Mouse (Mus musculus): ENCODE results near the gene Whrn. TPM values are rescaled to one million over a fixed set of nuclear protein-coding genes. Genes with fewer than 3 reads are reported as not detected.

Whrn gene
- polyA plus RNA-seq, 1 experiment from 2014 or later = 3.8 TPM

DNA sequence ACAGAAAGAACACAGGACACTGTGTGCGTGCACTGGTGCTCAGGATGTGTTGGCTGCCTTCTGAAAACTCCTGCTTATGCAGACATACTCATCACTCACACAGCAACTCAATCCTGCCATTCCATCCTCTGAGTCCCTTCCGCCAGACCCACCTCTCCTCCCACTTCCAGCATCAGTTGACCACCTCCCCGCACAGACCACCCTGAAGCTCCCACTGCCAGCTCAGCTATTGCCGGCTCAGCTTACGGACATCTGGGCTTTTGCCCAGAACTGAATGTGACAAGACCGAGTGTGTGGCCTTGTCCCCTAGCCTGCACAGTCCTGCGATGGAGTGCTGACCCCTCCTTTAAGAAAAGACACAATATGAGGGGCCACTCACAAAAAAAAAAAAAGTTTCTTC, 55.5 kb downstream of the Whrn start:
- Histone ChIP-seq H3K9me3 (replicated peaks; ENCODE audit: control insufficient read depth, low read length) (no peaks in the 10 kb centered on the region), H3K36me3 (replicated peaks; ENCODE audit: control insufficient read depth, insufficient read depth, low read depth, low read length) (no peaks in the 10 kb centered on the region), H3K4me3 (ENCODE audit: low read depth, low read length) (no peak overlapping the region), H3K9ac (replicated peaks; ENCODE audit: low read length) (no peak overlapping the region), H3K27ac (replicated peaks; ENCODE audit: low read depth, low read length) (no peak overlapping the region), H3K4me1 (ENCODE audit: control insufficient read depth, insufficient read depth, low read length) (peaks cover 6% of the 10 kb centered on the region), H3K4me2 (ENCODE audit: low read depth, low read length) (no peak overlapping the region), H3K27me3 (ENCODE audit: control insufficient read depth, insufficient read depth, low read length) (no peaks in the 10 kb centered on the region)
- DNase-seq (ENCODE audit: low spot score) (peak; percentile 41), ATAC-seq (replicated peaks; ENCODE audit: insufficient number of reproducible peaks, low FRiP score, low TSS enrichment, low read depth) (no peak)
- 56% methylated on average over 7 of the region's 7 CpGs for WGBS

DNA sequence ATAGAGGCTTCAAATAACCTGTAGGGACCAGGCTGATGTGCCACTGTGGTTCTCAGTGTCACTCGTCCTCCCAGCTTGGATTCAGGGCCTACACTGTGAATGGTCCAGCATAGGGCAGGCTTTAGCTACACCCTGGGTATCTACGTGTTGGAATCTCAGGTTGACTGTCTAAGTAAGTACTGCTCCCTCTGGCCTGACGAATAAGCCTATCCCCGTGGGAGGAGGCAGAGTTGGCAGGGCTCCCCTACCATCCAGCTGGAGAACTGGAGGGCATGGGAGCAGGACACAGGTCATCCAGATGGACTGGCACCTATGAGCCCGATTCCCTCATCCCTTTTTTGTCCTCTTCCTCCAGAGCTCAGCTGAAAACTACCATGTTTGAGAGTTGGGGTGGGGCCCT, 57.8 kb downstream of the Whrn start:
- Histone ChIP-seq H3K4me3 (ENCODE audit: low read depth, low read length) (no peak overlapping the region), H3K4me2 (ENCODE audit: low read depth, low read length) (no peak overlapping the region), H3K9ac (replicated peaks; ENCODE audit: low read length) (no peak overlapping the region), H3K36me3 (replicated peaks; ENCODE audit: control insufficient read depth, insufficient read depth, low read depth, low read length) (no peaks in the 10 kb centered on the region), H3K27me3 (ENCODE audit: control insufficient read depth, insufficient read depth, low read length) (no peaks in the 10 kb centered on the region), H3K9me3 (replicated peaks; ENCODE audit: control insufficient read depth, low read length) (no peaks in the 10 kb centered on the region), H3K27ac (replicated peaks; ENCODE audit: low read depth, low read length) (no peak overlapping the region), H3K4me1 (ENCODE audit: control insufficient read depth, insufficient read depth, low read length) (peaks cover 6% of the 10 kb centered on the region)
- no peak for ATAC-seq (replicated peaks; ENCODE audit: insufficient number of reproducible peaks, low FRiP score, low TSS enrichment, low read depth)
- DNase-seq (ENCODE audit: low spot score) = no peak
- 82% methylated on average over 5 of the region's 5 CpGs for WGBS

DNA sequence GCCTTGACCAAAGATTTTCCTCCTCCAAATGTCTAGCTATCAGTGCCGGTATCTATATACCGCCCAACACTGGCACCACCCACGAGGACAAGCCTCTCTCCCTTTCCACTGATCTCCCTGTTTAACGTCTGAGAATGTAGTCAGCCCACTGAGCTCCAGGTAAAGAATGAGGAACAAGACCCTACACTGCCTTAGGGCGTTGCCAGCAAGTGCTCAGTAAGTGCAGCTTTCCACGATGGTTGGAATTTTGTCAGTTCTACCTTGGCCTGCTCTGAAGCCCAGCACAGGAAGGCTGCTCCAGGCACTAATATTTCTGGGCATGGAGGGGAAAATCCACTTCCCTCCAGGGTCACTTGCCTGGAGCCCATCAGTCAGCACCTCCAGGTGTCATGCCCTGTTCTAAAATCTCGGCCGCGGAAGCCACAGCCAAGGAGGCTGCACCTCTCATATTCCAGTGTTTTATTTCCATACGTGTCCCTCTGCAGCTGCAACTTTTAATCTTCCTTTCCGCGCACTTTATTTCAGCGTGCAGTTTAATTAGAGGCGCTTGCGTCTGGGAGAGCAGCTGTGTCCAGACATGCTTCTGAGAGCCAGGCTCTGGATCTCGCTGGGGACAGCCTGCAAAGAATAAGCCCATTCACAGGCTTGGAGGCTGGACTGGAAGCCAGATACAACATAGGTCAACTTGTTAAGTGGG, 58.5 kb downstream of the Whrn start:
- Histone ChIP-seq H3K9me3 (replicated peaks; ENCODE audit: control insufficient read depth, low read length) (no peaks in the 10 kb centered on the region), H3K27me3 (ENCODE audit: control insufficient read depth, insufficient read depth, low read length) (no peaks in the 10 kb centered on the region), H3K9ac (replicated peaks; ENCODE audit: low read length) (no peak overlapping the region), H3K4me3 (ENCODE audit: low read depth, low read length) (no peak overlapping the region), H3K36me3 (replicated peaks; ENCODE audit: control insufficient read depth, insufficient read depth, low read depth, low read length) (no peaks in the 10 kb centered on the region), H3K4me1 (ENCODE audit: control insufficient read depth, insufficient read depth, low read length) (peaks cover 6% of the 10 kb centered on the region), H3K4me2 (ENCODE audit: low read depth, low read length) (no peak overlapping the region), H3K27ac (replicated peaks; ENCODE audit: low read depth, low read length) (no peak overlapping the region)
- ATAC-seq (replicated peaks; ENCODE audit: insufficient number of reproducible peaks, low FRiP score, low TSS enrichment, low read depth) = no peak
- WGBS = 59% methylated on average over 16 of the region's 16 CpGs
- peak; percentile 28 for DNase-seq (ENCODE audit: low spot score)

DNA sequence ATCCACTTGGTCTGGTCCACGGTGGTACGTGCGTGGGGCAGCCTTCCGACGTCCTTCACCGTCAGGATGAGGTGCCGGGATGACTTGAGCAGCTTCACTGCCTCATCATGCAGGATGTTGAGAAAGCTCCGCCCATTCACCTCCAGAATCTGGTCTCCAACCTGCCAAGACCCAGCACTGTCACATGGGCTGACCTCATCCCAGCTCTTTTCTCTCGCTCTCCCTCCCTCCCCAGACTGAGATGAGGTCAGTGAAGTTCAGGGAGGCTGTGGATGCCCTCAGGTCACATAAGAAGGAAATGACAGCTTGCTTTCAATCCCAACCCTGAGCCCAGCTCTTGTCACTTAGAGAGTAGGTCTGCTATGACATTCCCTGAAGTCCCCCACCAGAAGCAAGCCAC, 60.4 kb downstream of the Whrn start:
- Histone ChIP-seq H3K4me3 (ENCODE audit: low read depth, low read length) (no peak overlapping the region), H3K9ac (replicated peaks; ENCODE audit: low read length) (no peak overlapping the region), H3K27ac (replicated peaks; ENCODE audit: low read depth, low read length) (no peak overlapping the region), H3K4me2 (ENCODE audit: low read depth, low read length) (no peak overlapping the region), H3K27me3 (ENCODE audit: control insufficient read depth, insufficient read depth, low read length) (no peaks in the 10 kb centered on the region), H3K36me3 (replicated peaks; ENCODE audit: control insufficient read depth, insufficient read depth, low read depth, low read length) (no peaks in the 10 kb centered on the region), H3K9me3 (replicated peaks; ENCODE audit: control insufficient read depth, low read length) (no peaks in the 10 kb centered on the region), H3K4me1 (ENCODE audit: control insufficient read depth, insufficient read depth, low read length) (peaks cover 6% of the 10 kb centered on the region)
- WGBS = 68% methylated on average over 9 of the region's 9 CpGs
- ATAC-seq (replicated peaks; ENCODE audit: insufficient number of reproducible peaks, low FRiP score, low TSS enrichment, low read depth) = no peak
- no peak for DNase-seq (ENCODE audit: low spot score)

DNA sequence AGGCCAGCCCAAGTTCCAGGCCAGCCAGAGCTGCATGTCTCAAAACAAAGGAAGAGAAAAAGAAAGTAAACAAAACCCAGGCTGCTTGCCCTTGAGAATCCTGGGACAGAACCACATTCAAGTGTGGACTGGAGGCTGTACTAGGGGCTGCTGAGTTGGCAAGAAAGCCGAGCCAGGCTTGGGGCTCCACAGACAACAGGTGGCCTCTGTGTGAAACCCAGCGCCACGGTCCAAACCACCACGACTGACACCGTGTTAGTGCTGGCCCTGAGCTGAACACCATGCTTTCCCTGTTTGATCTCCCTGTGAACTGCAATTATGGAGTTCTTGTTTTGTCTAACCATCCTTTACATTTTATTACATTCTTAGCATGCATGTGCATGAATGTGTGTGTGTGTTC, 64.7 kb downstream of the Whrn start:
- Histone ChIP-seq H3K4me3 (ENCODE audit: low read depth, low read length) (no peak overlapping the region), H3K36me3 (replicated peaks; ENCODE audit: control insufficient read depth, insufficient read depth, low read depth, low read length) (no peaks in the 10 kb centered on the region), H3K9ac (replicated peaks; ENCODE audit: low read length) (no peak overlapping the region), H3K4me2 (ENCODE audit: low read depth, low read length) (no peak overlapping the region), H3K27ac (replicated peaks; ENCODE audit: low read depth, low read length) (no peak overlapping the region), H3K9me3 (replicated peaks; ENCODE audit: control insufficient read depth, low read length) (no peaks in the 10 kb centered on the region), H3K4me1 (ENCODE audit: control insufficient read depth, insufficient read depth, low read length) (no peaks in the 10 kb centered on the region), H3K27me3 (ENCODE audit: control insufficient read depth, insufficient read depth, low read length) (no peaks in the 10 kb centered on the region)
- no peak for DNase-seq (ENCODE audit: low spot score)
- WGBS = 79% methylated on average over 5 of the region's 5 CpGs
- no peak for ATAC-seq (replicated peaks; ENCODE audit: insufficient number of reproducible peaks, low FRiP score, low TSS enrichment, low read depth)

DNA sequence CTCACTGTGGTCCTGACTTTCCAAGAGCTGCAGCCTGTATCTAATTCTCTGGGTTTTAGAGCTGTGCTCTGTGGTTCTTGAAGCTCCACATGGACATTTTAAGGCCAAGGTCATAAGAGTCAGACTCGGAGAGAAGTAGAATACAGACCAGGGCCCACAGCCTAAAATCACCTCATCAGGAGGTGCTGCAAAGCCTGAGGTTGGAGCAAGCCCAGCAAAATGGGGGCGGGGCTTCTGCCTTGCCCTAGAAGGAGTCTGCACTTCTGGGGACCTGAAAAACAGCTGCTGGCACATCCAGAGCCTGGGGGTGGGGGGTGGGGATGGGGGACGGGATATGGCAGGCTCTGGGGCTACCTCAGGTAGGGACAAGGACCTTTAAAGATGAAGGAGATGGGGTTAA, 65.4 kb downstream of the Whrn start:
- DNase-seq (ENCODE audit: low spot score) (no peak), ATAC-seq (replicated peaks; ENCODE audit: insufficient number of reproducible peaks, low FRiP score, low TSS enrichment, low read depth) (no peak)
- H3K4me1 ChIP-seq (ENCODE audit: control insufficient read depth, insufficient read depth, low read length) = no peaks in the 10 kb centered on the region
- H3K27ac ChIP-seq (replicated peaks; ENCODE audit: low read depth, low read length) = no peak overlapping the region
- H3K4me3 ChIP-seq (ENCODE audit: low read depth, low read length) = no peak overlapping the region
- no peak overlapping the region for H3K4me2 ChIP-seq (ENCODE audit: low read depth, low read length)
- no peaks in the 10 kb centered on the region for H3K9me3 ChIP-seq (replicated peaks; ENCODE audit: control insufficient read depth, low read length)
- WGBS = 40% methylated on average over 3 of the region's 3 CpGs
- no peak overlapping the region for H3K9ac ChIP-seq (replicated peaks; ENCODE audit: low read length)
- H3K27me3 ChIP-seq (ENCODE audit: control insufficient read depth, insufficient read depth, low read length) = no peaks in the 10 kb centered on the region
- H3K36me3 ChIP-seq (replicated peaks; ENCODE audit: control insufficient read depth, insufficient read depth, low read depth, low read length) = no peaks in the 10 kb centered on the region

DNA sequence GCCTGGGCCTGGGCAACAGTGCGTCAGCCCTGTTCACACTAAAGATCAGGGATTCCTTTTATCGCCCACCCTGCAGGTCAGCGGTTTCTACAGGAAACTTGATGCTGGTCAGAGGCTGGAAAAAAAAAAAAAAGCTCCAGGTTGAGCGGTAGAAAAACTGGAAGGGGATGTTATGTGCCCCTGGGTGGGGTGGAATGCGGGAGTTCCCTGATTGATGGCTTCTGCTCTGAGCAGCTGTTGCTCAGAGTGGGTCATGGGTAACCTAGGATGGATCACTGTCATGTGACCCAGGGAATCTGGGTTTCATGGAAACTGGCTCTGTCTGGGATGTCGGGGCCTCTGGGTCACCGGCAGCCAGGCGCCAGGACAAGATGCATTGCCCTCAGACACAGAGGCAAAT, 69.5 kb downstream of the Whrn start:
- ATAC-seq (replicated peaks; ENCODE audit: insufficient number of reproducible peaks, low FRiP score, low TSS enrichment, low read depth) (no peak), DNase-seq (ENCODE audit: low spot score) (no peak)
- no peak overlapping the region for H3K4me2 ChIP-seq (ENCODE audit: low read depth, low read length)
- H3K27me3 ChIP-seq (ENCODE audit: control insufficient read depth, insufficient read depth, low read length) = no peaks in the 10 kb centered on the region
- H3K4me3 ChIP-seq (ENCODE audit: low read depth, low read length) = no peak overlapping the region
- no peak overlapping the region for H3K27ac ChIP-seq (replicated peaks; ENCODE audit: low read depth, low read length)
- H3K9me3 ChIP-seq (replicated peaks; ENCODE audit: control insufficient read depth, low read length) = no peaks in the 10 kb centered on the region
- WGBS = 58% methylated on average over 8 of the region's 8 CpGs
- H3K9ac ChIP-seq (replicated peaks; ENCODE audit: low read length) = no peak overlapping the region
- H3K36me3 ChIP-seq (replicated peaks; ENCODE audit: control insufficient read depth, insufficient read depth, low read depth, low read length) = no peaks in the 10 kb centered on the region
- no peaks in the 10 kb centered on the region for H3K4me1 ChIP-seq (ENCODE audit: control insufficient read depth, insufficient read depth, low read length)

DNA sequence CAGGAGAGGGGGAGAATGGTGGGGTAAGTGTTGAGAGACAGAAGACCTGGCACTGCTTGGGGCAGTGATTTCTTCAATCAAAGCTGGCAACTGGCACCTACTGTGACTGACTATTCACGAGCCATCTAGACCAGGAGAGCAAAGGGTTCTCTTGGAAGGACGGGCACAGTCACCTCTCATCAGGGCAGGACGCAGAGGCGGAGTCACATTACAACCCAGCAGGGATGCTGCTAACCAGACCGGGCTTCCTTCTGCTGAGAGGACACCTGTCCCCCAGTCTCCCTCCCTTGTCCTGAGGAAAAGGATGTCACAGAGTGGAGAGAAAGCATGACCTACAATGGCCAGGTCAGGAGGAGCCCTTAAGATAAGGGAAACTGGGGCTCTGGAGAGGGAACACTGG, 72.0 kb downstream of the Whrn start:
- H3K27me3 ChIP-seq (ENCODE audit: control insufficient read depth, insufficient read depth, low read length) = no peaks in the 10 kb centered on the region
- H3K27ac ChIP-seq (replicated peaks; ENCODE audit: low read depth, low read length) = no peak overlapping the region
- H3K4me1 ChIP-seq (ENCODE audit: control insufficient read depth, insufficient read depth, low read length) = no peaks in the 10 kb centered on the region
- H3K9me3 ChIP-seq (replicated peaks; ENCODE audit: control insufficient read depth, low read length) = no peaks in the 10 kb centered on the region
- no peaks in the 10 kb centered on the region for H3K36me3 ChIP-seq (replicated peaks; ENCODE audit: control insufficient read depth, insufficient read depth, low read depth, low read length)
- 25% methylated on average over 5 of the region's 5 CpGs for WGBS
- ATAC-seq (replicated peaks; ENCODE audit: insufficient number of reproducible peaks, low FRiP score, low TSS enrichment, low read depth) = no peak
- H3K4me2 ChIP-seq (ENCODE audit: low read depth, low read length) = no peak overlapping the region
- H3K9ac ChIP-seq (replicated peaks; ENCODE audit: low read length) = no peak overlapping the region
- no peak overlapping the region for H3K4me3 ChIP-seq (ENCODE audit: low read depth, low read length)
- DNase-seq (ENCODE audit: low spot score) = no peak
